Mouse (Mus musculus) midbrain, embryonic 10.5 days (tissue): Measurements from ENCODE around the gene Grm5. TPM values are rescaled to one million over a fixed set of nuclear protein-coding genes. Genes with fewer than 3 reads are reported as not detected.

Source experiments
- DNase-seq: peaks from one replicate; pipeline ENCODE4 v3.0.0-alpha.2; 2017; ENCODE audit warnings: low spot score
- H3K27ac ChIP-seq: fragments of 300-500 bp; sonication (generic); replicated peaks from 2 replicates; pipeline ENCODE4 v1.5.1; 2016; ENCODE audit warnings: mild to moderate bottlenecking
- H3K27me3 ChIP-seq: fragments of 300-500 bp; sonication (generic); 2 replicates; pipeline ENCODE4 v1.6.1; 2016; ENCODE audit warnings: low read depth, mild to moderate bottlenecking; ENCODE audit not compliant: poor library complexity, severe bottlenecking
- H3K36me3 ChIP-seq: fragments of 300-500 bp; sonication (generic); 2 replicates; pipeline ENCODE4 v1.6.1; 2016; ENCODE audit warnings: mild to moderate bottlenecking, moderate library complexity
- H3K4me1 ChIP-seq: fragments of 300-500 bp; sonication (generic); 2 replicates; pipeline ENCODE4 v1.6.1; 2016
- H3K4me3 ChIP-seq: fragments of 300-500 bp; sonication (generic); 2 replicates; pipeline ENCODE4 v1.5.1; 2016; ENCODE audit warnings: mild to moderate bottlenecking, moderate library complexity
- H3K9me3 ChIP-seq: fragments of 300-500 bp; sonication (generic); replicated peaks from 2 replicates; pipeline ENCODE4 v1.6.1; 2016; ENCODE audit warnings: mild to moderate bottlenecking
- WGBS: fragments of 180-500 bp; shearing (Covaris S2); methylation state at CpG from one replicate; pipeline ENCODE4 v1.1.7; 2016; 5-methylcytosine and 5-hydroxymethylcytosine counted together
- polyA plus RNA-seq: library from polyadenylated mRNA; unstranded; fragments of >200 nt; fragmentation: Nextera tagmentation; extraction: Ambion mirVana; gene quantifications from 2 replicates; pipeline ENCODE4 v1.2.1, GENCODE M21; 2016

Grm5 gene
- polyA plus RNA-seq, 1 experiment from 2014 or later = 0.28 TPM

GRCm38 (mm10) chr7:87734511-87734910, 150.5 kb downstream of the Grm5 start:
- DNase-seq = no peak
- Histone ChIP-seq H3K36me3 (no peaks in the 10 kb centered on the region), H3K4me1 (no peaks in the 10 kb centered on the region), H3K27ac (no peak overlapping the region), H3K9me3 (no peaks in the 10 kb centered on the region), H3K4me3 (no peak overlapping the region), H3K27me3 (no peaks in the 10 kb centered on the region)

- Histone ChIP-seq H3K36me3 (no peaks in the 10 kb centered on the region), H3K27me3 (no peaks in the 10 kb centered on the region), H3K27ac (no peak overlapping the region), H3K9me3 (no peaks in the 10 kb centered on the region), H3K4me1 (peaks cover 15% of the 10 kb centered on the region), H3K4me3 (no peak overlapping the region)
- DNase-seq = no peak
- WGBS = 54% methylated on average over 2 of the region's 2 CpGs
Observed at GRCm38 (mm10) chr7:87761945-87762344, 178.0 kb downstream of the Grm5 start.

- no peaks in the 10 kb centered on the region for H3K36me3 ChIP-seq
- H3K9me3 ChIP-seq = no peaks in the 10 kb centered on the region
- 56% methylated on average over 3 of the region's 3 CpGs for WGBS
- no peak overlapping the region for H3K27ac ChIP-seq
- H3K4me3 ChIP-seq = no peak overlapping the region
- H3K27me3 ChIP-seq = no peaks in the 10 kb centered on the region
- DNase-seq = no peak
- H3K4me1 ChIP-seq = peaks cover 15% of the 10 kb centered on the region
Observed at GRCm38 (mm10) chr7:87762376-87762775, 178.4 kb downstream of the Grm5 start.

GRCm38 (mm10) chr7:87787560-87787959, 203.6 kb downstream of the Grm5 start:
- WGBS = 92% methylated on average over 1 of the region's 1 CpGs

GRCm38 (mm10) chr7:87788963-87789362, 205.0 kb downstream of the Grm5 start:
- Histone ChIP-seq H3K27me3 (no peaks in the 10 kb centered on the region), H3K36me3 (no peaks in the 10 kb centered on the region), H3K4me3 (no peak overlapping the region), H3K9me3 (no peaks in the 10 kb centered on the region), H3K4me1 (no peaks in the 10 kb centered on the region), H3K27ac (no peak overlapping the region)
- no peak for DNase-seq

More at GRCm38 (mm10) chr7:87787560-87787959, 203.6 kb downstream of the Grm5 start:
- no peaks in the 10 kb centered on the region for H3K9me3 ChIP-seq
- no peak for DNase-seq
- no peak overlapping the region for H3K4me3 ChIP-seq
- no peaks in the 10 kb centered on the region for H3K27me3 ChIP-seq
- no peaks in the 10 kb centered on the region for H3K36me3 ChIP-seq
- no peak overlapping the region for H3K27ac ChIP-seq
- H3K4me1 ChIP-seq = peaks cover 3% of the 10 kb centered on the region; the same call in 1 of the 2 replicates

- no peak overlapping the region for H3K4me3 ChIP-seq
- H3K9me3 ChIP-seq = no peaks in the 10 kb centered on the region
- no peaks in the 10 kb centered on the region for H3K27me3 ChIP-seq
- no peaks in the 10 kb centered on the region for H3K4me1 ChIP-seq
- H3K36me3 ChIP-seq = no peaks in the 10 kb centered on the region
- 77% methylated on average over 4 of the region's 4 CpGs for WGBS
- no peak overlapping the region for H3K27ac ChIP-seq
- DNase-seq = no peak
Observed at GRCm38 (mm10) chr7:87793896-87794295, 209.9 kb downstream of the Grm5 start.

GRCm38 (mm10) chr7:87824898-87825297, 240.9 kb downstream of the Grm5 start:
- WGBS = 74% methylated on average over 1 of the region's 1 CpGs
- H3K36me3 ChIP-seq = no peaks in the 10 kb centered on the region
- no peaks in the 10 kb centered on the region for H3K27me3 ChIP-seq
- H3K4me3 ChIP-seq = no peak overlapping the region
- DNase-seq = no peak
- no peaks in the 10 kb centered on the region for H3K4me1 ChIP-seq
- H3K27ac ChIP-seq = no peak overlapping the region
- no peaks in the 10 kb centered on the region for H3K9me3 ChIP-seq

GRCm38 (mm10) chr7:87834669-87835068, 250.7 kb downstream of the Grm5 start:
- Histone ChIP-seq H3K4me1 (no peaks in the 10 kb centered on the region), H3K4me3 (no peak overlapping the region), H3K9me3 (no peaks in the 10 kb centered on the region), H3K36me3 (no peaks in the 10 kb centered on the region), H3K27me3 (no peaks in the 10 kb centered on the region), H3K27ac (no peak overlapping the region)
- WGBS = 80% methylated on average over 4 of the region's 4 CpGs
- DNase-seq = no peak

GRCm38 (mm10) chr7:87838579-87838978, 254.6 kb downstream of the Grm5 start:
- Histone ChIP-seq H3K36me3 (no peaks in the 10 kb centered on the region), H3K4me1 (no peaks in the 10 kb centered on the region), H3K27me3 (no peaks in the 10 kb centered on the region), H3K4me3 (no peak overlapping the region), H3K9me3 (no peaks in the 10 kb centered on the region), H3K27ac (no peak overlapping the region)
- no peak for DNase-seq
- 92% methylated on average over 1 of the region's 1 CpGs for WGBS

GRCm38 (mm10) chr7:87843496-87843895, 259.5 kb downstream of the Grm5 start:
- H3K4me1 ChIP-seq = no peaks in the 10 kb centered on the region
- no peak overlapping the region for H3K27ac ChIP-seq
- no peak for DNase-seq
- no peak overlapping the region for H3K4me3 ChIP-seq
- no peaks in the 10 kb centered on the region for H3K27me3 ChIP-seq
- H3K9me3 ChIP-seq = no peaks in the 10 kb centered on the region
- H3K36me3 ChIP-seq = no peaks in the 10 kb centered on the region

- no peaks in the 10 kb centered on the region for H3K36me3 ChIP-seq
- H3K4me3 ChIP-seq = no peak overlapping the region
- DNase-seq = no peak
- no peaks in the 10 kb centered on the region for H3K27me3 ChIP-seq
- no peak overlapping the region for H3K27ac ChIP-seq
- no peaks in the 10 kb centered on the region for H3K4me1 ChIP-seq
- no peaks in the 10 kb centered on the region for H3K9me3 ChIP-seq
Observed at GRCm38 (mm10) chr7:87846082-87846481, 262.1 kb downstream of the Grm5 start.

GRCm38 (mm10) chr7:87925956-87926355, 342.0 kb downstream of the Grm5 start:
- 74% methylated on average over 5 of the region's 5 CpGs for WGBS
- no peaks in the 10 kb centered on the region for H3K27me3 ChIP-seq
- H3K36me3 ChIP-seq = no peaks in the 10 kb centered on the region
- DNase-seq = no peak
- H3K9me3 ChIP-seq = no peaks in the 10 kb centered on the region
- H3K27ac ChIP-seq = no peak overlapping the region
- no peaks in the 10 kb centered on the region for H3K4me1 ChIP-seq
- H3K4me3 ChIP-seq = no peak overlapping the region

GRCm38 (mm10) chr7:87937415-87937814, 353.4 kb downstream of the Grm5 start:
- H3K27ac ChIP-seq = no peak overlapping the region
- DNase-seq = no peak
- H3K36me3 ChIP-seq = no peaks in the 10 kb centered on the region
- H3K9me3 ChIP-seq = no peaks in the 10 kb centered on the region
- no peak overlapping the region for H3K4me3 ChIP-seq
- no peaks in the 10 kb centered on the region for H3K27me3 ChIP-seq
- no peaks in the 10 kb centered on the region for H3K4me1 ChIP-seq
- 73% methylated on average over 1 of the region's 1 CpGs for WGBS

- Histone ChIP-seq H3K4me3 (no peak overlapping the region), H3K27ac (no peak overlapping the region), H3K36me3 (no peaks in the 10 kb centered on the region), H3K4me1 (no peaks in the 10 kb centered on the region), H3K27me3 (no peaks in the 10 kb centered on the region), H3K9me3 (no peaks in the 10 kb centered on the region)
- no peak for DNase-seq
- 52% methylated on average over 5 of the region's 5 CpGs for WGBS
Observed at GRCm38 (mm10) chr7:87938265-87938664, 354.3 kb downstream of the Grm5 start.
